Mouse (Mus musculus) heart, embryonic 10.5 days (tissue): Measurements from ENCODE around the gene Slc22a15. TPM values are rescaled to one million over a fixed set of nuclear protein-coding genes. Genes with fewer than 3 reads are reported as not detected.

Experiments
- DNase-seq: peaks from one replicate; pipeline ENCODE4 v3.0.0-alpha.2; 2017; ENCODE audit warnings: low spot score
- H3K27ac ChIP-seq: fragments of 300-500 bp; sonication (generic); 2 replicates; pipeline ENCODE4 v1.5.1; 2016; ENCODE audit warnings: mild to moderate bottlenecking
- H3K27me3 ChIP-seq: fragments of 300-500 bp; sonication (generic); 2 replicates; pipeline ENCODE4 v1.6.1; 2016; ENCODE audit warnings: mild to moderate bottlenecking; ENCODE audit not compliant: poor library complexity, insufficient read depth, severe bottlenecking
- H3K36me3 ChIP-seq: fragments of 300-500 bp; sonication (generic); 2 replicates; pipeline ENCODE4 v1.6.1; 2016; ENCODE audit warnings: mild to moderate bottlenecking, moderate library complexity
- H3K4me1 ChIP-seq: fragments of 300-500 bp; sonication (generic); 2 replicates; pipeline ENCODE4 v1.6.1; 2016; ENCODE audit warnings: mild to moderate bottlenecking
- H3K4me3 ChIP-seq: fragments of 300-500 bp; sonication (generic); 2 replicates; pipeline ENCODE4 v1.5.1; 2016; ENCODE audit warnings: mild to moderate bottlenecking, moderate library complexity
- H3K9me3 ChIP-seq: fragments of 300-500 bp; sonication (generic); 2 replicates; pipeline ENCODE4 v1.6.1; 2016; ENCODE audit warnings: mild to moderate bottlenecking, moderate library complexity
- WGBS: fragments of 180-500 bp; shearing (Covaris S2); methylation state at CpG from one replicate; pipeline ENCODE4 v1.1.7; 2016; 5-methylcytosine and 5-hydroxymethylcytosine counted together
- polyA plus RNA-seq: library from polyadenylated mRNA; unstranded; fragments of >200 nt; fragmentation: Nextera tagmentation; extraction: Ambion mirVana; gene quantifications from 2 replicates; pipeline ENCODE4 v1.2.1, GENCODE M21; 2016

The Slc22a15 gene
- polyA plus RNA-seq, 1 experiment from 2014 or later, result 4.1 TPM

DNA sequence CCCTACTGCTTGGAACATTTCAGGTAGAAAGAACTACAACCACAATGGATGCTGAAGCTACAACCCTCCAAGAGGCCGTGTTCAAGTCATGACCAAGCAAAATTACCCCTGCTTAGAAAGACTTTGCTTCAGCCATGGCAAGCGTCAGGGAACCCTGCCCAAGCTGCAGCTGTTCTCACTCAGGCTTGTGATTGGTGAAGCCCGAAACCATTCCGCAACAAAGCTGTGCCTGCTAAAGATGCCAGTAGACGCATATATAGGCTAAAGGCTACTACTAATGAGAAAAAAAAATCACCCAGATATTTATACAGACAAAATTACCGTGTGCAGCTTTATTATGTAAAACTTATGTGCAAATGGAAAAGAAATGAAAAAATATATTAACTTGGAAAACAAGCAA is 12.2 kb downstream of the Slc22a15 start:
- H3K27ac ChIP-seq, result no peak overlapping the region
- peaks cover 32% of the 10 kb centered on the region for H3K36me3 ChIP-seq
- no peak for DNase-seq
- H3K4me3 ChIP-seq, result no peak overlapping the region
- H3K4me1 ChIP-seq, result peaks cover 18% of the 10 kb centered on the region
- no peaks in the 10 kb centered on the region for H3K9me3 ChIP-seq
- WGBS, result 86% methylated on average over 6 of the region's 6 CpGs
- no peaks in the 10 kb centered on the region for H3K27me3 ChIP-seq

DNA sequence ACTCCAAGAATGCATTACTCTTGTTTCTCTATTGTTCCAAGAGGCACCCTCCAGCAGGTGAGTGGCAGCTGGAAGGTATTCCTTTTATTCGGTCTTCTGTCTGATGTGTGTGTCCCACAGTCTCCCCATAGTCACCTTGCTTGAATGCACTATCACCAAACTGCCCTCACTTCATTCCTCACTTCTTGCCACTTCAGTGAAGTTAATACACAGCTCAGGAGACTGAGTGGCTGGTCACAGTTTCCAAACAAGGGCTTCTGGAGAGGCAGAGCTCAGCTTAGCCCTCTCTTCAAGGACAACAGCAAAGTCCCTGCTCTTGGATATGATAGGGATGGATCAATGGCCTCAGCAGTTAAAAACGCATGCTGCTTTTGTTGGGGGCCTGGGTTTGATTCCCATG is 17.2 kb downstream of the Slc22a15 start:
- Histone ChIP-seq H3K36me3 (peaks cover 13% of the 10 kb centered on the region), H3K27me3 (no peaks in the 10 kb centered on the region), H3K27ac (peak overlapping the region; percentile 80), H3K9me3 (no peaks in the 10 kb centered on the region), H3K4me1 (peaks cover 50% of the 10 kb centered on the region), H3K4me3 (no peak overlapping the region)
- WGBS, result 51% methylated on average over 2 of the region's 2 CpGs
- DNase-seq, result no peak

GRCm38 (mm10) chr3:101904776-101905175 is 19.5 kb downstream of the Slc22a15 start:
- Histone ChIP-seq H3K27me3 (no peaks in the 10 kb centered on the region), H3K27ac (peak overlapping the region; percentile 71; the same call in 1 of the 2 replicates), H3K36me3 (peaks cover 10% of the 10 kb centered on the region), H3K4me1 (peaks cover 56% of the 10 kb centered on the region), H3K4me3 (no peak overlapping the region), H3K9me3 (no peaks in the 10 kb centered on the region)
- DNase-seq, result no peak
- 71% methylated on average over 7 of the region's 7 CpGs for WGBS

DNA sequence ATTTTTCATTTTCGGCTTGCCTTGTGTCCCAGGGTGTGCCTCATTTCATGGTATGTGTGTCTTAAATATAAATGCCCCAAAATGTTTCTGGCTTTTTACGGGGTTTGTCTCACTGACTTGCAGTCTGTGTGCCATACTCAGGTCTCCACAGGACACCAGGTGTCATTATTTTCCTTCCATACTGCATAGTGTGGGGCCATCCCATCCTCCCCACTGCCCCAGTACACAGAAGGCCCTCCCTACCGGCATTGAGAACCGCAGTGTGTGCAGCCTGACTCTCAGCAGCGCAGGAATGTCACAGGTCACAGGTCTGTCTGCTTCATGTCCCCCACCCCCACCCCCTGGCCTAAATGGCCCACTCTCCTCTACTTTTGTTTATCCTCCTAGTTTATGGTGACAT is 21.2 kb downstream of the Slc22a15 start:
- peak overlapping the region; percentile 71 for H3K27ac ChIP-seq
- 66% methylated on average over 5 of the region's 5 CpGs for WGBS
- H3K9me3 ChIP-seq, result no peaks in the 10 kb centered on the region
- DNase-seq, result no peak
- H3K4me1 ChIP-seq, result peaks cover 56% of the 10 kb centered on the region
- H3K36me3 ChIP-seq, result no peaks in the 10 kb centered on the region; the same call in 1 of the 2 replicates
- no peak overlapping the region for H3K4me3 ChIP-seq
- no peaks in the 10 kb centered on the region for H3K27me3 ChIP-seq

- peak overlapping the region; percentile 71 for H3K27ac ChIP-seq
- no peaks in the 10 kb centered on the region for H3K9me3 ChIP-seq
- no peaks in the 10 kb centered on the region for H3K36me3 ChIP-seq
- no peaks in the 10 kb centered on the region for H3K27me3 ChIP-seq
- no peak overlapping the region for H3K4me3 ChIP-seq
- WGBS, result 47% methylated on average over 7 of the region's 7 CpGs
- peaks cover 51% of the 10 kb centered on the region for H3K4me1 ChIP-seq
- DNase-seq, result no peak
These were observed 21.9 kb downstream of the Slc22a15 start for GRCm38 (mm10) chr3:101902344-101902743.

DNA sequence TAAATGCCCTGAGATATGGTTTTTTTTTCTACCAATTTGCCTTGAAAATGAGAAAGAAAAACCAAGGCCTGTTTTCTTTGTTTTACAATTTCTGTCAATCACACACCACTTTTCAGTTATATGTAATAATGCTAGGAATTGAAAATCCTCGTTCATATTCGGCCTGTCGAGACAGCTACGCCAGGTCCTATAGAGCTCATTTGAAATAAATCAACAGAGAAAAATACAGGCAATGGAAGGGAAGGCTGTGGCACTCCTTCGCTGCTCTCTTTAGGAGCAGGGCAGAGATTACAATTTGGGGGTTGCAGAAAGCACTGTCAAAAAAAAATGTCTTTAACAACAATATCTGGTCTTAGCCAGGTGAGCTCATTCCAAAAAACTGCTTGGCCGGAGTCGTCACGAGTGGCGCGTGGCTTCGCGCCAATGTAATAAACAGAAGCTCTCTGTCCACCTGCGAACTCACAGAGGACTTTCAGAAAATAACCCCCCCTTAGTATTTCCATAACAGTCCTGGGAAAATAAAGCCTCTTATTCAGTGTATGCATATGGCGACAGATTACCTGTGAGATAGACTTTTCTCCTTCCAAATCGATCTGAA is 26.8 kb downstream of the Slc22a15 start:
- H3K4me3 ChIP-seq, result no peak overlapping the region
- peaks cover 10% of the 10 kb centered on the region for H3K4me1 ChIP-seq
- no peaks in the 10 kb centered on the region for H3K9me3 ChIP-seq
- 88% methylated on average over 15 of the region's 15 CpGs for WGBS
- peaks cover 5% of the 10 kb centered on the region; the same call in 1 of the 2 replicates for H3K36me3 ChIP-seq
- no peaks in the 10 kb centered on the region for H3K27me3 ChIP-seq
- DNase-seq, result no peak
- no peak overlapping the region for H3K27ac ChIP-seq

DNA sequence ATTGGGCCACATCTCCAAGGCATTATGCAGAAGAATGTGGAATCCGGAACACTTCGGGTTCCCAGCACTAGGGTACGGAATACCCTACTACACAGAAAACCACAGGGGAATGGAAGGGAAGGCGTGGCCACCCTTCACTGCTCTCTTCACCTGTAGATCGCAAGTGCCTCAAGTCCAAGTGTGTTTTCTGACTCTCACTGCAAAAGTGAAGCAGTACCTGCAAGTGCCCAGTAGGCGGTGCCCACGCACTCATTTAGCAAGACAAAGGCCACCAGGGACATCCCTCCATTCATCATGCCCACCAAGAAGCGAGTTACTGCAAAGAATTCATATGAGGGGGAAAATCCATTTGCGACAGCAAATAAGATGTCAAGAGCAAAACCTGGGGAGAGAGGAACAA is 27.4 kb downstream of the Slc22a15 start:
- 27% methylated on average over 9 of the region's 9 CpGs for WGBS
- peaks cover 5% of the 10 kb centered on the region for H3K4me1 ChIP-seq
- DNase-seq, result no peak
- no peaks in the 10 kb centered on the region for H3K9me3 ChIP-seq
- peaks cover 5% of the 10 kb centered on the region; the same call in 1 of the 2 replicates for H3K36me3 ChIP-seq
- no peak overlapping the region for H3K4me3 ChIP-seq
- H3K27ac ChIP-seq, result no peak overlapping the region
- H3K27me3 ChIP-seq, result no peaks in the 10 kb centered on the region

DNA sequence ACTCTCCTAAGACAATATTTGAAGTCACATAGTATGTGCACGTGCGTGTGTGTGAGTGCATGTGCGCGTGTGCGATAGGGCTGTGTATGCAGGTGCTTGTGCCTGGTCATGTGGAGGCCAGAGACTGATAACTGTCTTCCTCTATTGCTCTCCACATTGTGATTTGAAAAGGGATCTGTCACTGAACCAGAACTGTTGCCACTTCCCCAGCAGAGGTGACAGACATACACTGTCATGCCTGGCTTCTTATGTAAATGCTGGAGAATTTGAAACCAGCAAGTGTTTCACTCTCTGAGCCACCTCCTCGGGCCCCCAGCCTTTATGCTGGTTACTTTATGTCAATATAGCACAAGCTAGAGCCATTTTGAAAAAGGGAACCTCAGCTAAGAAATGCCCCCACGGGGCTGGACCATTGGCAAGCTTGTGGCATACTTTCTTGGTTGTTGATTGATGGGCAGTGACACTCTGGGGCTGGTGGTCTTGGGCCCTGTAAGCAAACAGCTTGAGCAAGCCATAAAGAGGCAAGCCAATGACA is 28.8 kb downstream of the Slc22a15 start:
- WGBS, result 78% methylated on average over 7 of the region's 7 CpGs
- H3K27me3 ChIP-seq, result no peaks in the 10 kb centered on the region
- no peaks in the 10 kb centered on the region for H3K9me3 ChIP-seq
- H3K27ac ChIP-seq, result no peak overlapping the region
- no peak for DNase-seq
- no peaks in the 10 kb centered on the region for H3K4me1 ChIP-seq
- H3K36me3 ChIP-seq, result peaks cover 5% of the 10 kb centered on the region; the same call in 1 of the 2 replicates
- no peak overlapping the region for H3K4me3 ChIP-seq

DNA sequence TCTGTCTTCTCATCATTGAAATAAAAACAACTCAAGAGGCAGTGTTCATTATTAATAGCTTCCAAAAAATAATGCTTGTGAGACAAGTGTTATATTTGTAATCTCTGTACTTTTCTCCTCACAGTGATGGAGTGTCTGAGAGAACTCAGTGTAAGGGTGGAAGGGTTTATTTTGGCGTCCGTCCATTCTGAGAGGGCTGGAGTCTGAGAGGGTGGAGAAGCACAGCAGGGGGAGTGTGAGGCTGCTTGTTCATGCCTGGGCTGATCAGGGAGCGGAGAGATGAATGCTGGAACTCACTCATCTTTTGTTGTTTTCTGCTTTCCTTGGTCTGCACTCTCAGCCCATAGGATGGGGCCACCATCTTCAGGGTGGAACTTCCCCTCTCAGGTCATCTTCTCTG is 38.7 kb downstream of the Slc22a15 start:
- DNase-seq, result peak; percentile 52
- Histone ChIP-seq H3K27me3 (no peaks in the 10 kb centered on the region), H3K27ac (no peak overlapping the region), H3K36me3 (0 out of 2 replicates have a peak, but pooled peaks cover 4% of the 10 kb centered on the region), H3K9me3 (no peaks in the 10 kb centered on the region), H3K4me1 (no peaks in the 10 kb centered on the region), H3K4me3 (no peak overlapping the region)
- WGBS, result 38% methylated on average over 3 of the region's 3 CpGs

DNA sequence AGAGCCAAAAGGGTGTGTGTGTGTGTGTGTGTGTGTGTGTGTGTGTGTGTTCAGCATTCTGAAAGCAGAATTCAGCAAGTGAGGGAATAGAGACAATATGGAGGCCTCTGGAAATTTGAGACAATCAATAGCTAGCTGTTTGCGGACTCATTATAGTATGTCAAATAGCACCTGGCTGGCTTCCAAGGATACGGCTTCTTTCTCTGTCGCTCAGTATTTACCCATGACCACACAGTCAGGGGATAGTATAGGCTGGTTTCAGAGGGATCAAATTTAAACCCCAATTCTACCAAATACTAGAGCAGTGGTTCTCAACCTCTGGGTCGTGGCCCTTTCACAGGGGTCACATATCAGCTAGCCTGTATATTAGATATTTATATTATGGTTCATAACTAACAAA is 39.2 kb downstream of the Slc22a15 start:
- WGBS, result 84% methylated on average over 4 of the region's 4 CpGs
- H3K36me3 ChIP-seq, result peaks cover 6% of the 10 kb centered on the region; the same call in 1 of the 2 replicates
- H3K27me3 ChIP-seq, result no peaks in the 10 kb centered on the region
- peak; percentile 14 for DNase-seq
- no peak overlapping the region for H3K27ac ChIP-seq
- no peak overlapping the region for H3K4me3 ChIP-seq
- no peaks in the 10 kb centered on the region for H3K4me1 ChIP-seq
- no peaks in the 10 kb centered on the region for H3K9me3 ChIP-seq

DNA sequence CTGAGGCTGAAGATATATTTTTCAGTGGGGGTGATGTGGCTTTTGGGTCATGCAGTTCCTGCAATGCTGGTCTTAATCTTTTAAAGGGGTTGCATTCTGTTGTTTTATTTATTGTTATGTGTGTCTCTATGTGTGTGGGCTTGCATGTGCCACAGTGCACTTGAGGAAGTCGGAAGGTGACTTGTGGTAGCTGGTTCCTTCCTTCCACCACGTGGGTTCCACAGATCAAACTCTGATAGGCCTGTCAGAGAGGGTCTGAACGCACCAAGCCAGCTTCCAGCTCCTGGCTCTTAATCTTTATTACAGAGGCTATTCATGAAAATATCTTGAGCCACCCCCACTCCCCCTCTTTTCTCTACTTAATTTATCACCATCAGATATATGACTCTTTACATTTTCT is 40.4 kb downstream of the Slc22a15 start:
- WGBS, result 55% methylated on average over 3 of the region's 3 CpGs
- Histone ChIP-seq H3K27ac (no peak overlapping the region), H3K27me3 (no peaks in the 10 kb centered on the region), H3K36me3 (peaks cover 17% of the 10 kb centered on the region; the same call in 1 of the 2 replicates), H3K4me1 (no peaks in the 10 kb centered on the region), H3K9me3 (no peaks in the 10 kb centered on the region), H3K4me3 (no peak overlapping the region)
- peak; percentile 43 for DNase-seq

DNA sequence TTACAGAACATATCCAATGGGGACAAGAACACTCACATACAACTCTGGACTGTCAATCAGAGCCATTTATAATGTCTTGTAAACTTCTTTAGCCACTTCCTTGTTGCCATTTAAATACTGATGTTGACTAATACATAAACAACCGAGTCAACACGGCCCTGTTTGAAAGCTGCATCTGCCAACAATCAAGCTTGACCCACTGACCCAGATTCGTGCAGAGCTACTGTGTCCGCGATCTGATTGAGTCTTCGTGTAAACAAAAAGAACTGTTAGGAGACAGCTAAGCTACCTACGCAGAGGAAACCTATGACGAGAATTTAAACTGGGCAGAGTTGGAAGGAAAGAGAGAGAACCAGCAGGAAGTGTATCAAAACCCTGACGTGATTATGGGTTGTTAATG is 42.5 kb downstream of the Slc22a15 start:
- Histone ChIP-seq H3K4me1 (peaks cover 4% of the 10 kb centered on the region), H3K9me3 (no peaks in the 10 kb centered on the region), H3K4me3 (no peak overlapping the region), H3K36me3 (peaks cover 26% of the 10 kb centered on the region), H3K27me3 (no peaks in the 10 kb centered on the region), H3K27ac (no peak overlapping the region)
- 65% methylated on average over 9 of the region's 9 CpGs for WGBS
- DNase-seq, result peak; percentile 46

DNA sequence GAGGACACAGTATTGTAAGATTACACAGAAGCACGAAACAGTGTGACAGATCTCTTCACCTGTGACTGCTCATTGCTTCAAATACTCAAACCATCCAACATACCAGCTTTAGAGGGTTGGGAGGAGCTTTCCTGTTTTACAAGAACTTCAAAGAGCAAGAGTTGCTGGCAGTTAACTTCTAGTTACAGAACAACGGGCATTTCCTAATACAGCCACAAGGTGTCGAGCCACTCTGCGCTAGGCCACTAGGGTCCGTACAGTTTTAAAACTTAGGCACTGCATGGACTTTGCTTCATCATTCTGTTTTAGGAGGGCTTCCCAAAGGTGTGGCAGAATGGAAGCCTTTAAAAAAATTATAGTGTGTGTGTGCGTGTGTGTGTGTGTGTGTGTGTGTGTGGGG is 43.4 kb downstream of the Slc22a15 start:
- 76% methylated on average over 6 of the region's 6 CpGs for WGBS

More for the DNA sequence above, 43.4 kb downstream of the Slc22a15 start:
- Histone ChIP-seq H3K27ac (no peak overlapping the region), H3K9me3 (no peaks in the 10 kb centered on the region), H3K36me3 (peaks cover 28% of the 10 kb centered on the region), H3K4me1 (peaks cover 10% of the 10 kb centered on the region), H3K4me3 (no peak overlapping the region), H3K27me3 (no peaks in the 10 kb centered on the region)
- DNase-seq, result peak; percentile 59
